Mouse (Mus musculus) liver, embryonic 14.5 days (tissue): ENCODE measurements around the gene Pprc1. TPM values are rescaled to one million over a fixed set of nuclear protein-coding genes. Genes with fewer than 3 reads are reported as not detected.

Experiments used
- ATAC-seq: fragments of 200-750 bp; cut with Nextera tagmentation; 2 replicates; pipeline ENCODE4 v1.8.0; 2017; ENCODE audit warnings: moderate number of reproducible peaks, mild to moderate bottlenecking, moderate library complexity; ENCODE audit not compliant: insufficient read depth
- DNase-seq, 3 experiments: peaks; one replicate each; pipeline ENCODE4 v3.0.0-alpha.2; 2012 to 2013; ENCODE audit warnings: low read depth in 3 of 3, low spot score in 3 of 3
- H3K27ac ChIP-seq: fragments of 300-500 bp; sonication (generic); 2 replicates; pipeline ENCODE4 v1.5.1; 2014; ENCODE audit warnings: moderate library complexity, mild to moderate bottlenecking, control low read depth, inconsistent platforms
- H3K27me3 ChIP-seq: fragments of 300-500 bp; sonication (generic); 2 replicates; pipeline ENCODE4 v1.6.1; 2014; ENCODE audit warnings: mild to moderate bottlenecking, low read length, moderate library complexity; ENCODE audit not compliant: control insufficient read depth, insufficient read depth
- H3K36me3 ChIP-seq: fragments of 300-500 bp; sonication (generic); replicated peaks from 2 replicates; pipeline ENCODE4 v1.6.1; 2014; ENCODE audit warnings: low read depth; ENCODE audit not compliant: control insufficient read depth, insufficient read depth
- H3K4me1 ChIP-seq, 2 experiments: fragments of 200-500 bp in 1 of 2; fragments of 300-500 bp in 1 of 2; sonication (generic) in 1 of 2; replicated peaks; 2 replicates each; pipeline ENCODE4 v1.6.1; 2012 to 2014; ENCODE audit warnings: antibody characterized with exemption in 1 of 2, inconsistent platforms in 1 of 2, low read length in 1 of 2; ENCODE audit not compliant: control insufficient read depth in 2 of 2, insufficient read depth in 2 of 2
- H3K4me2 ChIP-seq: fragments of 300-500 bp; sonication (generic); 2 replicates; pipeline ENCODE4 v1.6.1; 2014; ENCODE audit warnings: low read depth, mild to moderate bottlenecking, control low read depth, moderate library complexity
- H3K4me3 ChIP-seq, 2 experiments: fragments of 200-500 bp in 1 of 2; fragments of 300-500 bp in 1 of 2; sonication (generic) in 1 of 2; 2 replicates each; pipeline ENCODE4 v1.5.1; 2012 to 2014; ENCODE audit warnings: low read depth in 2 of 2, low read length in 2 of 2, mild to moderate bottlenecking in 2 of 2, control low read depth in 1 of 2, inconsistent platforms in 1 of 2, moderate library complexity in 1 of 2; ENCODE audit not compliant: insufficient read depth in 1 of 2
- H3K9ac ChIP-seq: fragments of 300-500 bp; sonication (generic); replicated peaks from 2 replicates; pipeline ENCODE4 v1.6.1; 2014; ENCODE audit warnings: mild to moderate bottlenecking, control low read depth, moderate library complexity
- H3K9me3 ChIP-seq: fragments of 300-500 bp; sonication (generic); 2 replicates; pipeline ENCODE4 v1.6.1; 2016; ENCODE audit warnings: low read length, mixed read lengths; ENCODE audit not compliant: control insufficient read depth
- CTCF ChIP-seq: IDR thresholded peaks from 2 replicates; pipeline ENCODE4 v1.5.1; 2016; ENCODE audit warnings: antibody characterized with exemption, low read depth, control low read depth
- EP300 ChIP-seq: IDR thresholded peaks from 2 replicates; pipeline ENCODE4 v1.6.1; 2016; ENCODE audit warnings: antibody characterized with exemption, low read depth
- WGBS: fragments of 180-500 bp; shearing (Covaris S2); extraction: QIAGEN DNeasy Blood & Tissue Kit; methylation state at CpG from one replicate; pipeline ENCODE4 v1.1.7; 2014; ENCODE audit not compliant: insufficient replicate concordance; 5-methylcytosine and 5-hydroxymethylcytosine counted together
- polyA plus RNA-seq, 2 experiments: library from polyadenylated mRNA; depleted of rRNA in 1 of 2; stranded (reverse) in 1 of 2; unstranded in 1 of 2; fragments of >200 nt; fragmentation: Nextera tagmentation in 1 of 2; extraction: Ambion mirVana in 1 of 2; gene quantifications; 2 replicates each; pipeline versions ENCODE4 v1.2.1 to v1.2.3; 2012 to 2014

The Pprc1 gene
- polyA plus RNA-seq, 2 experiments = 17.5 to 25.0 TPM

DNA sequence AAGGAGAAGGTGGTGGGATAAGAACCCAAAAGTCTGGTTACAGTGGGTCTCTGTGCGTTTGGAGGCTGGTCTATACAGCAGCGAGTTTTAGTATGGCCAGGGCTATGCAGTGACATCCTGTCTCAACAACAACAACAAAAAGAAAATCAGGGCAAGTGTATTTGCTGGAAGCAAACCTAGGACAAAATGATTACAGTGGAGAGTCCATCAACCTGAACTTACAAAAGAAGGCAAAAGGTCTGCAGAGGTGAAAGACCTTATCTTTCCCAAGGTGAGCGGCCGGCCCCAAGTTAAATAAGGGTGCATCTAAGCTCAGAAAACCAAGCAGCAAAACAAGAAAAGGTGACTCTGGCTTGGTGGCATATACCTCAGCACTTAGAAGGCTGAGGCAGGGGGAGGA, 47.0 kb downstream of the Pprc1 start:
- 75% methylated on average over 4 of the region's 4 CpGs for WGBS
- Histone ChIP-seq H3K4me3 (no peak overlapping the region), H3K9ac (no peak overlapping the region), H3K4me2 (no peak overlapping the region), H3K27ac (no peak overlapping the region), H3K27me3 (no peaks in the 10 kb centered on the region), H3K36me3 (no peaks in the 10 kb centered on the region), H3K9me3 (no peaks in the 10 kb centered on the region), H3K4me1 (no peaks in the 10 kb centered on the region; a peak in 1 of 4 replicates)
- ATAC-seq (no peak), DNase-seq (no peak)
- TF ChIP-seq CTCF (no peak), EP300 (no peak)

DNA sequence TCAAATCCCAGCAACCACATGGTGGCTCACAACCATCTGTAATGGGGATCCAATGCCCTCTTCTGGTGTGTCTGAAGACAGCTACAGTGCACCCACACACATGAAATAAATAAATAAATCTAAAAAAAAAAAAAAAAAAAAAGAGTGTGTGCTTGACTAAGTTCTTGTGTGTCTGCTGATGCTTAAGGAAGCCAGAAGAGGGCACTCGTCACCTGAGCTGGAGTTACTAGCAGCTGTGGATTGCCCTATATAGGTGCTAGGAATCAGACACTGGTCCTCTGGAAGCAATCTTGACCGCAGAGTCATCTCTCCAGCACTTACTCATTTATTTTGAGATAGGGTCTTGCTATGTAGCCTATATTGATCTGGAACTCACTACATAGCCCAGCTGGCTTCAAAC, 49.5 kb downstream of the Pprc1 start:
- no peaks in the 10 kb centered on the region for H3K9me3 ChIP-seq
- ATAC-seq = no peak
- H3K4me1 ChIP-seq = no peaks in the 10 kb centered on the region
- H3K27ac ChIP-seq = no peak overlapping the region
- 71% methylated on average over 2 of the region's 2 CpGs for WGBS
- no peaks in the 10 kb centered on the region for H3K36me3 ChIP-seq
- no peak overlapping the region for H3K4me3 ChIP-seq
- no peak for DNase-seq
- H3K9ac ChIP-seq = no peak overlapping the region
- no peaks in the 10 kb centered on the region for H3K27me3 ChIP-seq
- no peak for TF ChIP-seq EP300
- no peak for TF ChIP-seq CTCF
- no peak overlapping the region for H3K4me2 ChIP-seq

DNA sequence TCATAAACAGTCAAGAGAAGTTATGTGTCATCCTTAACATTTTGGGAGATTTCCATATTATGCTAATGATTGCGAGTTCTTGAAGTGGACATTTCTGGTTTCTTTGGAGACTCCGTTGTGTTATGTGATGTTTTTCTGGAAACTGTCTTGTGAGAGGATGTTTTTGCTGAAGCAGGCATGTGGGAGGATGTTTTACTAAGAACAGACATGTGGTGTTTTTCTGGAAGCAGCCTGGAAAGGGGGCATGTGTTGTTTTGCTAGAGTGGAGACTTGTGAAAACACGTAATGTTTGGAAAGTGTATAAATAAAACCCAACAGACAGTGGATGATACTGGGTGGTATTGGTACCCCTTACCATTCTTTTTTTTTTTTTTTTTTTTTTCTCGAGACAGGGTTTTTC, 50.6 kb downstream of the Pprc1 start:
- H3K4me3 ChIP-seq = no peak overlapping the region
- no peaks in the 10 kb centered on the region for H3K9me3 ChIP-seq
- no peak overlapping the region for H3K27ac ChIP-seq
- no peak overlapping the region for H3K9ac ChIP-seq
- no peaks in the 10 kb centered on the region for H3K27me3 ChIP-seq
- H3K36me3 ChIP-seq = no peaks in the 10 kb centered on the region
- 73% methylated on average over 3 of the region's 4 CpGs for WGBS
- no peaks in the 10 kb centered on the region for H3K4me1 ChIP-seq
- DNase-seq (no peak), ATAC-seq (no peak)
- H3K4me2 ChIP-seq = no peak overlapping the region
- TF ChIP-seq EP300 (no peak), CTCF (no peak)

DNA sequence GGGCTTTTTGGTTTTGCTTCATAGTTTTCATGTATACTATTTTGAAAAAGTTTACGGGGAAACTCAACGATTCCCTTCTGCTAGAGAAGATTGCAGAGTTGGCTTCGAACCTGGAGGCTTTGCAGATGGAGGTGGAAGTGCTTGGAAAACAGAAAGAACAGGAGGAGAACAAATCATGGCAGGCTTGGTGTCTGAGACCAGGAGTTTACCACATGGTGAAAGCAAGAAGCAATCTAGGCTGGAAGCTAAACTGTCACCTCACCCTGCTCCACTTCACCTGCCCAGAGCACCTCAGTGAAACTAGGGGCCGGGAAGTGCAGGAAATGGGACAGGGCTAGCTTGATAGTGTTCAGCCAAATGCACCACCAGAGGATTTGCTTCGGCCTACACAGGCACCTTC, 51.7 kb downstream of the Pprc1 start:
- no peak overlapping the region for H3K4me3 ChIP-seq
- 66% methylated on average over 5 of the region's 5 CpGs for WGBS
- H3K27ac ChIP-seq = no peak overlapping the region
- no peaks in the 10 kb centered on the region for H3K36me3 ChIP-seq
- no peak for DNase-seq
- no peaks in the 10 kb centered on the region for H3K27me3 ChIP-seq
- no peaks in the 10 kb centered on the region for H3K4me1 ChIP-seq
- no peak overlapping the region for H3K9ac ChIP-seq
- H3K9me3 ChIP-seq = no peaks in the 10 kb centered on the region
- no peak overlapping the region for H3K4me2 ChIP-seq
- no peak for ATAC-seq
- TF ChIP-seq CTCF = no peak
- TF ChIP-seq EP300 = no peak

- H3K36me3 ChIP-seq = no peaks in the 10 kb centered on the region
- no peaks in the 10 kb centered on the region for H3K27me3 ChIP-seq
- no peaks in the 10 kb centered on the region for H3K4me1 ChIP-seq
- H3K9me3 ChIP-seq = no peaks in the 10 kb centered on the region
- H3K4me2 ChIP-seq = no peak overlapping the region
- DNase-seq (no peak), ATAC-seq (no peak)
- no peak overlapping the region for H3K4me3 ChIP-seq
- WGBS = 72% methylated on average over 3 of the region's 3 CpGs
- H3K9ac ChIP-seq = no peak overlapping the region
- H3K27ac ChIP-seq = no peak overlapping the region
- TF ChIP-seq CTCF (no peak), EP300 (no peak)
These were observed 54.9 kb downstream of the Pprc1 start for GRCm38 (mm10) chr19:46099561-46099960.
